Mouse (Mus musculus): Measurements from ENCODE around the gene Lemd1.

Lemd1 gene

GRCm38 (mm10) chr1:132164780-132165518 is 26.3 kb upstream of the Lemd1 start:
- in situ Hi-C loops (cut with MboI, MseI) = loop anchor here (5.0 kb wide), 1 partner anchor 42 kb away; no protein-coding TSS in a partner anchor

- in situ Hi-C loops (cut with MboI, MseI) = no loop called here
Observed at GRCm38 (mm10) chr1:132165859-132166258, 25.4 kb upstream of the Lemd1 start.

- in situ Hi-C loops (cut with MboI, MseI) = no loop called here
Observed at GRCm38 (mm10) chr1:132168115-132168767, 23.0 kb upstream of the Lemd1 start.

- in situ Hi-C loops (cut with MboI, MseI) = no loop called here
Observed at GRCm38 (mm10) chr1:132170698-132171097, 20.5 kb upstream of the Lemd1 start.

- in situ Hi-C loops (cut with MboI, MseI) = no loop called here
Observed at GRCm38 (mm10) chr1:132171619-132172018, 19.6 kb upstream of the Lemd1 start.

GRCm38 (mm10) chr1:132186303-132186702 is 4.9 kb upstream of the Lemd1 start:
- in situ Hi-C loops (cut with MboI, MseI) = no loop called here

GRCm38 (mm10) chr1:132188442-132189066 is 2.7 kb upstream of the Lemd1 start:
- in situ Hi-C loops (cut with MboI, MseI) = no loop called here

- in situ Hi-C loops (cut with MboI, MseI) = no loop called here
Observed at GRCm38 (mm10) chr1:132189231-132189630, 2.0 kb upstream of the Lemd1 start.

- in situ Hi-C loops (cut with MboI, MseI) = no loop called here
Observed at GRCm38 (mm10) chr1:132190040-132190513, 1.2 kb upstream of the Lemd1 start.

GRCm38 (mm10) chr1:132190621-132191092 is 574 bp upstream of the Lemd1 start:
- in situ Hi-C loops (cut with MboI, MseI) = no loop called here

GRCm38 (mm10) chr1:132191786-132192680 is 802 bp downstream of the Lemd1 start:
- in situ Hi-C loops (cut with MboI, MseI) = no loop called here

- in situ Hi-C loops (cut with MboI, MseI) = no loop called here
Observed at GRCm38 (mm10) chr1:132193806-132194205, 2.6 kb downstream of the Lemd1 start.

GRCm38 (mm10) chr1:132194624-132195023 is 3.4 kb downstream of the Lemd1 start:
- in situ Hi-C loops (cut with MboI, MseI) = no loop called here

- in situ Hi-C loops (cut with MboI, MseI) = no loop called here
Observed at GRCm38 (mm10) chr1:132195100-132195499, 3.9 kb downstream of the Lemd1 start.

GRCm38 (mm10) chr1:132195681-132196080 is 4.5 kb downstream of the Lemd1 start:
- in situ Hi-C loops (cut with MboI, MseI) = no loop called here

- in situ Hi-C loops (cut with MboI, MseI) = no loop called here
Observed at GRCm38 (mm10) chr1:132196337-132196736, 5.1 kb downstream of the Lemd1 start.

GRCm38 (mm10) chr1:132197666-132198065 is 6.4 kb downstream of the Lemd1 start:
- in situ Hi-C loops (cut with MboI, MseI) = no loop called here

- in situ Hi-C loops (cut with MboI, MseI) = no loop called here
Observed at GRCm38 (mm10) chr1:132198401-132199071, 7.3 kb downstream of the Lemd1 start.

GRCm38 (mm10) chr1:132199244-132199643 is 8.0 kb downstream of the Lemd1 start:
- in situ Hi-C loops (cut with MboI, MseI) = no loop called here

- in situ Hi-C loops (cut with MboI, MseI) = no loop called here
Observed at GRCm38 (mm10) chr1:132199934-132200333, 8.7 kb downstream of the Lemd1 start.

Data from regulatory T cell (primary cell).